Mouse (Mus musculus) gastrocnemius, adult 18-20 months (tissue): ENCODE measurements around the gene Gm10334. TPM values are rescaled to one million over a fixed set of nuclear protein-coding genes. Genes with fewer than 3 reads are reported as not detected.
"Not testable (repeated sequence)": the region's sequence is repeated elsewhere in the genome, so short reads cannot be mapped to it uniquely, and the experiment has no call there.

Experiments
- DNase-seq: peaks from one replicate; pipeline ENCODE4 v3.0.0; 2021; ENCODE audit warnings: low spot score
- long read RNA-seq, 2 experiments: library from polyadenylated mRNA; stranded (forward); transcript quantifications; one replicate each; pipeline ENCODE4 v2.0.0; 2021
- total RNA-seq, 2 experiments: library from RNA; stranded (reverse); gene quantifications; 2 replicates each; pipeline ENCODE4 v1.2.3; 2021

The Gm10334 gene
- total RNA-seq: not detected
- long read RNA-seq, experiment 1: 0 reads
- long read RNA-seq, experiment 2: 0 reads

DNA sequence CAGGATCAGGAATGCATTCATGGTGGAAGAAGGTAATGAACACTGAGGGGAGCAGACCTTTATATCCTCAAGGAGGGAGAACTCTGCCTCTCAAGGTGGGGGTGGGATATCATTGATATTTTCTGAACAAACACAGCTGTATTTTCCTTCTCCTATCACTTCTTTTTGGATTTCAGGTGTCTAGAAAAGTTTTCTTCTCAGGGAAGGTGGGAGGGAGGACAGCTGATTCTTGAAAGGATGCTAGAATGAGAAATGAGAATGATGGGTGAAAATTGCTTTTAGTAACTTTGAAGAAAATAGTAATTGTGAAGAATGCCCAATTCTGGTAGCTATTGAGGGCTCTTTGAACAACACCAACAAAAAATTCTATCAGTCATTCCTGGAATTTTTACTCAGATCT lies at the start of gene Gm10334:
Gene Gm10334 (minus strand): TSS at position 101 of the 400 bp plus-strand sequence.
- not testable (repeated sequence) for DNase-seq

DNA sequence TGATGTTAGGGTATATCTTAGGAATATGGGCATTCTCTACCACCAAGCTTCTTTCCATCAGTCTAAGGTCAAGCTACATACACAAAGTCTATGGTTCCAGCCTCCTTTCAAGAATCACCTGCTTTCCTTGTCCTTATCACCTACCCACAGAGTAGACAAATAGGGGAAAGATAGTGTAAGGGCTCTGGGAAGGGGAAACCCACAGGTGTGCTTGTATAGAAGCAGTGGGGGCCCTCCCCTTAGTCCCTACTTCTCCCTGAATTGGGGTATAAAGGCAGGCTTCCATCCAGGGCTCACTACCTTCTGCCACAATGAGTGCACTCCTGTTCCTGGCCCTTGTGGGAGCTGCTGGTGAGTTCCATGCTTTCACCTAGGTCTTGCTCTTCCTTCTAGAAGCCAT lies 12.7 kb upstream of the Gm10334 start, which contains the start of gene Prss1:
Gene Prss1 (plus strand): TSS at position 301 of the 400 bp plus-strand sequence.
- not testable (repeated sequence) for DNase-seq

DNA sequence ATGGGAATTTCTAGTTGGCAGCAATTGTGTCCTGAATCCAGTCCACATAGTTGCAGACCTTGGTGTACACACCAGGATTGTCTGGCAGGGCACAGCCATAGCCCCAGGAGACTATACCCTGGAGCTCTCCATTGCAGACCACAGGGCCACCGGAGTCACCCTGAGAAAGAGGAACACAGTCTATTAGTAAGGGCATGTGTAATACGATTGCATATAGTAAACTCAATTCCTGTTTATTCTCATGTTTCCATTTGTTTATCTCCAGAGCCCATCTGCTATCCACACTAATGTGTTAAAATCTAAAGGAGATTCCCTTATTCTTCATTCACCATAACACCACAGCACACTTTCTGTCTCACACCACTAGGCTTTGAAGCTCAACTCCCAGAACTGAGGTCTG lies 3.7 kb downstream of the Gm10334 start:
- not testable (repeated sequence) for DNase-seq

Other genes starting within 250 kb of the Gm10334 start
- not detected for gene Try4, start 143.9 kb downstream of the Gm10334 start, total RNA-seq
- not detected for gene Try5, start 129.3 kb downstream of the Gm10334 start, total RNA-seq
- not detected for gene Try10, start 92.0 kb downstream of the Gm10334 start, total RNA-seq
- not detected for gene Prss3, start 68.5 kb downstream of the Gm10334 start, total RNA-seq
- not detected for gene Gm5771, start 53.8 kb downstream of the Gm10334 start, total RNA-seq
- gene Prss1, start 12.8 kb upstream of the Gm10334 start, total RNA-seq: not detected
- not detected for gene Prss2, start 75.6 kb upstream of the Gm10334 start, total RNA-seq
- under 1 TPM; 0.76 to 0.91 TPM for gene Ephb6, start 159.3 kb upstream of the Gm10334 start, total RNA-seq
- not detected for gene Trpv6, start 190.3 kb upstream of the Gm10334 start, total RNA-seq
- gene Trpv5, start 234.6 kb upstream of the Gm10334 start, total RNA-seq: not detected
- gene Llcfc1, start 238.3 kb upstream of the Gm10334 start, total RNA-seq: not detected